Mouse (Mus musculus) monocyte, adult 5-6 weeks (primary cell): ENCODE data around the gene Prg3. TPM values are rescaled to one million over a fixed set of nuclear protein-coding genes. Genes with fewer than 3 reads are reported as not detected.

Experiments used
- ATAC-seq: fragments of 153-309, 156-312 bp; replicated peaks from 2 replicates; pipeline ENCODE4 v1.8.0; 2017; ENCODE audit warnings: mild to moderate bottlenecking; ENCODE audit not compliant: low TSS enrichment, insufficient number of reproducible peaks, severe bottlenecking, poor library complexity, low FRiP score
- total RNA-seq: library from RNA; stranded (forward); fragments of 200-1000, 200-491, 200-594 nt; gene quantifications from 3 replicates; pipeline ENCODE4 v1.2.3, GENCODE M21; 2017

Prg3 gene
- total RNA-seq, 1 experiment from 2014 or later, result not detected

DNA sequence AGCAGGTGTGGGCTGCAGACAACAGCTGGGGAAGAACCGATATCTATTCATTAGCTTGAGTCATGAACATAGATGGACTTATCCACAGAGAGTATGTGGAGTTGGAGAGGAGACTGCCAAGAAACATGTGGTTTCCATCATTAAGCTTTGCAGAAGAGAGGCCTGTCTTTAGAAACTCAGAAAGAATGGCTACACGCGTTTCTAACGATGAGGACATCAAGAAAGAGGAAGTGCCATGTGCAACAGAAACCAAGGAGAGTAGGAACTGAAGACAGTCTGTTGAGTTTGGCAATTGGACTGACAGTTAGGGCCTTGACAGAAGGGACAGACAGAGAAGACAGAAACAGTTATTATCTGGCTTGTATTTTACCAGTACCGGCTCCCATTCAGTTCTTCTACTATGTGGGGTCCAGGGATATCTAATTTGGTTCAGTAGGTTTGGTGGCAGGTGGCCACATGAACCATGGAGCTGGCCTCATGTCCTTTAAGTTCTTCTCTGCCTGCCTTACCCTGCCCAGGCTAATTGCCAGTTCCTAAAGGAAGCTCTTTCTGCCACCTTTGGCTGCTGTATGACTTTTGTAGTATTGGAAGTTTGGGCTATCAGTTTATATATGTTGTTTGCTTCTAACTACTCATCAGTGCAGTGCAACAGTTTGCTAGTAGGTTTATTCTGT lies 20.6 kb upstream of the Prg3 start:
- ATAC-seq, result peak; percentile 78

DNA sequence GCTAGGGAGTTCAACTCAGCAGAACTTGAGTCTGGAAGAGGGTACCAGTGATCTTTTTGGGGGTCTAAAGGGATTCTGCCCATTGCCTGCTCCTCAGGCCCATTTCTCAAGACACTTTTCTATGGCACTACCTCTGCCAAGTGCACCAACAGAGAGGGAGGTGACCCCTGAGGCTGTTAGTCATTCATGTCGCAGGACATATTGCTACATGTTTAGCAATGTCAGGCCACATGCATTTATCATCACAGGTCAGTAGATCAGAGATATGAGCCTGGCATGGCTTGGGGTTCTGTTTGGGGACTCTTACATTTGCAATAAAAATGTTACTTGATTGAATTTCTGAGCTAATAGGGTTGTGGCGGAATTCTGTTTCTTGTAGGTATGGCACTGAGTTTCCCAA lies 12.4 kb upstream of the Prg3 start:
- no peak for ATAC-seq

DNA sequence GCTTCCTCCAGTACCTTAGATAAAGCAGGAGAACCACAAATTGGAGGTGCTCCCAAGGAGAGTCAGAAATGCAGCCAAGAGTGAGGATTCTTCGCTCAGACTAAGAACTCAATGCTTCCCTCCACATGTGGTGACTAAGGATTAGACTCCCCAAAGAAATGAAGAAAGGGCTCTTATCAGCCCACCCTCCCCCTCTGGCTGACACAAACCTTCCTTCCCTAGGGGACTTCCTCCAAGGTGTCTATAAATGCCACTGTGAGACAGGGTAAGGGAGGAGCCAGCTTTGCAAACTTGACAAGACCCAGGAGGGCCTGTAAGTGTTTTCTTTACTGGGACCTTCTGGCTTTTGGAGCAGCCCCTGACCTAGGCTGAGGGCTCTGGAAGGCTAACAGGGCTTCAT lies 7.8 kb upstream of the Prg3 start, which contains the start of gene Prg2:
Prg2 (plus strand) TSS at position 274 of the 400 bp plus-strand sequence.
- no peak for ATAC-seq

DNA sequence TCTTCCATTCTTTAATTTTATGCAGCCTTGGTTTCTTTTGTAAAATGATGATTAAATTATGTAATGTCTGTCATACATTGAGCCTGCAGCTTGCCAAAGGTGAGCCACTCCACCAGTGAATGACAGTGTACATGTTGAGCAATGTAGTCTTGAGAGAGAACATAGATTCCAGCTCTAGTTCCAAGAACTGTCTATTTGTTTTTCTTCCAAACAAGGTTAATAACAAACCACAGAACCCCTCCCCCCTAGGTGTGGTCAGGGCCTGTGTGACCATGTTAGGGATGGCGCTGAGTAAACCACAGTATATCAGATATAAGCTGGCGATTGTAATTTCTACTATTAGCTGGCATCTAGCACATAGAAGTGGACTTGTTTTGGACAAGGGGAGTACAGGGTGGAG lies 8.4 kb downstream of the Prg3 start:
- no peak for ATAC-seq

DNA sequence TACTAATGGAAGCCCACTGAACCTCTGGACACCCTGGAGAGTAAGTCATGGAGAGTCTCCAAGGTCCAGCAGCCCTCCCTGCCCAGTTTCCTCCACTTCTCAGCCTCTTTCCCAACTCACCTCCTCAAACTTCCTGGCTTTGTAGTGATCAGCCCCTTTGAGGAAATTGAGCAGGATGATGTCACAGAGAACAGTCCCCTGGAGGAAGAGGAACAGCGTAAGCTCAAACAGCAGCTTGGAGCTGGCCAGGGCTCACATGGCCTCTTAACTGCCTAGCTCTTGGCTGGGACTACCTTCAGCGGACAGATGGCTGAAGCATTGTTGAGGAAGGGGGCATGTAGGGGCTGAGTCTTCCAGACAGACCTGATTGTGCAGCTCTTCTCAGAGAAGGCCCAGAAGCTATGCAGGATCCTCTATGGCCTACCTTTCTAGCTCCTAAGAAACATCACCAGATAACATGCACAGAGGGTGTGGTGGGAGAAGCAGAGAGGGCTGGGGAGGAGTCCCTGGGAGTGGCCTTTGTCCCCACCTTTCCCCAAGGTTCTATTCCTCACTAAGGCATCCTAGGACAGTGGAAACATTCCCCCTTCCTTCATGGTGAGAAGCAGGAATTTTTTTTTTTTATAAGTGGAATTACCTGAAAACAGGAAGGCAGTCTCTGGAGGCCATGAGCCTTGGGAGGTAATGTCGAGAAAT lies 11.6 kb downstream of the Prg3 start:
- no peak for ATAC-seq

DNA sequence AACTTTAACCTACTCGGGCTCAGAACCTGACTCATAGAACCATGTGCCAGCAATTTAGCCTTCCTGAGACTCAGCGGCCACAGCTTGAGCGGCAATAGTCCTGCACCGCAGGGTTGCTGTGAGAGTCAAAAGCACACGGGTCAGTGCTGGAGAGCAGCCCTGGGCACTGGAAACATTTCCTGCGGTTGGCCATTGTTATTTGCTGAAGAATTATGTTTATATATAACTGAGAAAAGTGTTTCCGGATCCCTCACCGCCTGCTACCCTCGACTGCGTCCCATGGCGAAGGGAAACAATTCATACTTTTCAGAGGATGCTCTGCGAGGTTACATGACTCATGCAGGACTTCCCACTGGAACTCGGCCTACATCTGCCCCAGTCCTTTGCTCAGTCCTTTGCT lies 13.5 kb downstream of the Prg3 start:
- ATAC-seq, result no peak

DNA sequence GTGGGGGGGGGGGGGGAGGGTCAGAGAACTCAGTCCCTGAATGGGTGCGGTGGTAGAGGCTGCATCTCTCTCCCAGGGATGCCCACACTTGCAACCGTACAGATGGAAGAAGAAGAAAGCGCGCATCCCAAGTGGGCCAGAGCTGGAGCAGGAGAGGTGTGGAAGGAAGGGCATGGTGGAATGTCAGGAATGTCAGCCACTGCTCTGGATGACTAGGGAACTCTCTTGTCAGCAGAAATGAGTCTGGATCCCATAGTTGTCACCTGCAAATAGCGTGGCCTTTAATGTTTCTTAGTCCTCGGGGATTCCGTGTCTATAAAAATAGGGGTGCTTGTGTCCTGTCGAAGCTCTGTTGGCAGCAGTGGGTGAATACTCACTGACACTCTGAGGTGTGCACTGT lies 14.6 kb downstream of the Prg3 start:
- no peak for ATAC-seq

DNA sequence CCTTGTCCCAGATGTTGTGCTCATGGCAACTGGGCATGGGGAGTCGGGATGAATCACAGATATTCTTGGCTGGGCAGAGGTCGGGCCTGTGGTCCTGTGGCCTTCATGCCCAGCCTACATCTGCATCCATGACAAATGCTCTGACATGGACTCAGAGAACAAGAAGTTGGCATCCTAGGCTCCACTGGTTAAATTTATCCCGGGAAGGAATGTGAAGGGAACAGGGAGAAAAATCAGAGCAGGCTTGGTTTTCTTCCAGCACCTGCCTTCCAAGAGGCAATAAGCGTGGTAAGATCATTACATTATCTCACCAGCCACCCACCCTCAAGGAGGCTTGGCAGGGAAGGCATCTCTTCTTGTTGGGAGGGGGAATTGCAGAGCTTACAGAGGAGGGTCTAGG lies 16.3 kb downstream of the Prg3 start:
- ATAC-seq, result no peak

DNA sequence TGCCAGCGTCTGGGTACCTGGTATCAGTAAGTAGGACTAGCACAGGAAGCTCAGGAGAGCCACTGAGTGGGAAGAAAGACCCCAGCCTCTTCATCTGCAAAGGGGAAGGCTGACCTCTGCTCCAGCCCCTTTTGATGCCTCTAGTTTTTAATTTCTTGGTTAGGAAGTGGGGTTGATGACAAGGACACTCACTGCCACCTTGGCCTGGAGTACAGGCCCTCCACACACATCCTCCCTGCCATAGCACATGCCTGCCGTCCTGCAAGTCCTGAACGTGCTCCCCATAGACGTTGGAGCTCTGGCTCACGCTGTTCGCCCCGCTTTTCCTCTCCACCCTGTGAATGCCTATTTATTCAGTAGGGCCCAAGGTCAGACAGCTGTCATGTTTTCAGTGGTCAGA lies 18.6 kb downstream of the Prg3 start:
- ATAC-seq, result no peak

DNA sequence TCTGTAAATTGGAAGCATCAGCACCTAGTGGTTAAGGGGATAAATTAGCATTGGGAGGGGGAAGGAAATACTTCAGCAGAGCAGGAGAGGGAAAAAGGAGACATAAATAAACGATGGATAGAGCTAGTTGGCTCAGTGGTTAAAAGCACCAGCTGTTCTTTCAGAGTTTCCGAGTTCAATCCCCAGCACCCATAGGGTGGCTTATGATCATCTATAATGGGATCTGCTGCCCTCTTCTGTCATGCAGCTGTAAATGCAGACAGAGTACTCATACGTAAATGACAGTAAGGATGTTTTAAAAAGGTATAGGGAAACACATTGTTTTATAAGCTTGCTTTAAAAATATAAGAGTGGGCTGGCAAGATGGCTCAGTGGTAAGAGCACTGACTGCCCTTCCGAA lies 19.7 kb downstream of the Prg3 start:
- 0 out of 2 replicates have a peak, but pooled peaks have one; percentile 59 for ATAC-seq

DNA sequence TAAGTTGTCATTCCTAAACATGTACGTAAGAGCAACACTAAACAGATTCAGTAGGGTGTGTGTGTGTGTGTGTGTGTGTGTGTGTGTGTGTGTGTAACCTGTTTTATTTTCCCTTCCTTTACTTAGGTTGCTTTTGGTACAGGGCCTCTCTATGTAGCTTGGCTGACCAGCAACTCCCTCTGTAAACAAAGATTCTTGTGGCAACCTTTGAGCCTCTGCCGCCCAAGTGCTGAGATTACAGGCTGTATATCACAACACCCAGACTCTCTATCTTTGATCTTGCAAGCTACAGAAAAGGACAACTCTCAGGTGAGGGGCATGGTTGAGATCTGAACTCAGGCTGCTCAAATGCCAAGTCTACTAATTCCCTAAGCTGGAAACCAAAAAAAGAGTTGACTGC lies 21.2 kb downstream of the Prg3 start:
- no peak for ATAC-seq

DNA sequence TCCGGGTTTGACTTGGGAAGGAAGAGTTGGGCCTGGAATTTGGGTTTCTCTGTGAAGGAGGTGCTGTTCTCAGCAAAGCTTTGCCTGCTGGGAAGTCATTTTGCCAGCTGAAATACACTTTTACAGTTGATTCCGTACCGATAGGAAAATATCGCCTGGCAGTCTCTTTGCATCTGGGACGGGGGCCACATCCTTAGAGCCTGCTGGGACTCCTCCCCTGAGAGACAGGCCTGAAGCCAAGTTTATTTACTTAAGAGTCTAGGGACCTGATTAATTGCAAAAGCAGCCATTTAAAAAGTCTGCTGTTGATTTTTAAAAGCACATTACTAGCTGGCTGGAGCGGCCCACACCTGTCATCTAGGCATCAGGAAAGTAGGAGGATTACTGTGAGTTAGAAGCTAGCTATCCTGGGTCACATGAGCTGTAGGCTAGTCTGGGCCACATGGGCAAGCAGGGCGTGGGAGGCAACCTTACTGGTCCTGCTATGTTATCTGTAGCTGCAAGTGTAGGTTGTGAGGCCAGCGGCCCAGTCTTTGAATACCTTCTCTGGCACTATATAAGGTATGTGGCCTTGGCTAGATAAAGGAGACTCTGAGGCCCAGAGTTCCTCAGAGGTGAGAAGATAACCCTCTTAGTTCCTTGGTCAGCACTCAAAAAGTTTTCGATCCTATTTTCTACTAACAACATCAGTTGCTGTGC lies 24.0 kb downstream of the Prg3 start:
- no peak for ATAC-seq

DNA sequence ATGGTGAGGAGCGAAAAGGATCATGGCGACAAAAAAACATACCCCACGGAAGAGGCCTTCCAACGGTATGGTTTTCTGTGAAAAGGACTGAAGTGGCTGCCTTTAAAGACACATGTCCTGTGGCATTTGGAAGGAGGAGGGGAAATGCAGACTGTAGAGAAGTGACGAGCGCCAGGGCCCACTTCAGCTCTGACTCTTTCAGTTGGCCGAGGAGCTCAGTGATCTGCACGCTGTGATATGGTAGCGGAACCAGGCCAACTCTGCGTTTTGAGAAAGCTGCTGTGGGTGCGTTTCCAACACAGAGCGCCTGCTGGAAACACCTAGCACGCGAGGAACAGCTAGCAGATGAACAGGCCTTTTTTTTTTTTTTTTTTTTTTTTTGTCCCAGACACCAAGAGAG lies 24.7 kb downstream of the Prg3 start:
- ATAC-seq, result no peak

DNA sequence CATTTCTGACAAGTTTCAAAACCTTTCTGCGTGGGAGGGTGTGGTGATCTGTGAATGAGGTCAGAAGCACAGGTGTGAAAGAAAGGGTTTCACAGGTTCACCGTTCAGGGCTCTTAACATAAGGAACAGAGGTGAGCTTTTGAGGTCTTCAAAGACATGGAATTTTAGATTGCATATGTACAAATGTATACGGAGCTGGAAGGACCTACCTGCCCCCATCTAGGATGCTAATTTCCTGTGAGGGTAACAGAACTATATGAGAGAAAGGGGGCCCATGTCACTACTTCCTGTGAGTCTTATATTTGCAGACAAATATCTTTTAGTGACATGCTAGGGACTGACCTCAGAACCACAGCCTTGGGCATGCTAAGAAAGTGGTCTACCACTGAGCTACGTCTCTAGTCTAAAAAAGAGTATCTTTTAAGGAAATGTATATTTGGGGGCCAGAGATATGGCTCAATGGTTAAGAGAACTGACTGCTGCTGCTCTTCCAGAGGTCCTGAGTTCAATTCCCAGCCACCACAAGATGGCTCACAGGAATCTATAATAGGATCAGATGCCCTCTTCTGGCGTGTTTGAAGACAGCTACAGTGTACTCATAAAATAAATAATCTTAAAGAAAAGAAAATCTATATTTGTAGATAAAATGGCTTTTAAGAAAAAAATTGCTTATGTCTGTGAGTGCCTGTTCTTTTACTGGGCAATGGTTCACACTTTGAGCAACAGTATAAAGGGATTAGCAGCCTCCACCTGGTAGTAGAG lies 26.0 kb downstream of the Prg3 start:
- ATAC-seq, result peak; percentile 30

DNA sequence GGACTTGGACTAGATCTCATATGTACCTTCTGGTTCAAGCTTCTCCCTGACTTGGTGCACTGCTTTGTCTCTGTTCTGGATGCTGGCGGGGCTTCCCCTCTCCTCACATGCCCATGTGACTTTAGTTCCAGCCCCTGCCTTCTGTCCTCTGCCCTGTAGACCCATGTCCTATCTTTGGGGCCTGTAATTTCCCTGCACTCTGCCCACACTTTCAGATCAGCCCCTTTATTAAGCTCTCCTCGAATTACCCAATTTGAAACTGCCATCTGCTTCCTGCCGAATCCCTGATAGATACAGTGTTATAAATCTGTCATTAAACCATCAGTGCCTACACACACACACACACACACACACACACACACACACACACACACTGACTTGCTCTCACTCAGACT lies 26.6 kb downstream of the Prg3 start:
- ATAC-seq, result no peak

DNA sequence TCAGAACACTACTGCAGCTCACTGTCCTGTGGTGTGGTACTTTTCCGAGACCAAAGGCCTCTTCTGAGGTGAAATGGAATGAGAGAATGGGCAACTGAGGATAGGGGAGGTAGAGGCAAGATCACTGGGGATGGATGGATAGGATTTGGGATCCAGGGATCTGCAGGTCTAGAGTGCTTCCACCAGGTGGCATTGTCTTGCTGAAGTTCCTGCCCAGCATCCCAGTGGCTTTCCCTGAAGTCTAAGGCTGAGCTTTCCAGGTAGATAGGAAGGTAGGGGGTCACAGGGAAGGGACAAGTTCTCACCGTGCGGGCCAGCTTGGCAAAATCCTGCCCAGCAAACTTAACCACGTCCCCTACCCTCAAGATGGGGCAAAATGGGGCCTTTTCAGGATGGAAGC lies 34.0 kb downstream of the Prg3 start:
- ATAC-seq, result no peak

DNA sequence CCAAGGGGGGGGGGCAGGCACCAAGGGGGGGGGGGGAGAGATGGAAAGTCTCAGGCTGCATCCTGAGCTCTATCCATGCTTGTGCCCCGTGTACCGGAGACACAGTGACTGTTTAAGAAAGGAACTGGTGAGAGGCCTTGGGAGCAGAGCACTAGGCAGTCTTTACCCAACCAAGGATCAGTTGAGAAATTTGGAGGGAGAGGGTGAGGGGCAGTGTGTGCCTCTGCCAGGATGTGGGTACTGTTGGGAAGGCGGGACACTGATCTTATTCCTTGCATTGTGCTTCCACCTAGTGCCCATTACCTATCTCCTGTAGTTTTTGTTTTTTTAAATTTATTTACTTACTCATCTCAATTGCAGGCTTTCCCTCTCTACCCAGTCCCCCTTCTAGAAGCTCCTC lies 38.2 kb downstream of the Prg3 start:
- no peak for ATAC-seq

DNA sequence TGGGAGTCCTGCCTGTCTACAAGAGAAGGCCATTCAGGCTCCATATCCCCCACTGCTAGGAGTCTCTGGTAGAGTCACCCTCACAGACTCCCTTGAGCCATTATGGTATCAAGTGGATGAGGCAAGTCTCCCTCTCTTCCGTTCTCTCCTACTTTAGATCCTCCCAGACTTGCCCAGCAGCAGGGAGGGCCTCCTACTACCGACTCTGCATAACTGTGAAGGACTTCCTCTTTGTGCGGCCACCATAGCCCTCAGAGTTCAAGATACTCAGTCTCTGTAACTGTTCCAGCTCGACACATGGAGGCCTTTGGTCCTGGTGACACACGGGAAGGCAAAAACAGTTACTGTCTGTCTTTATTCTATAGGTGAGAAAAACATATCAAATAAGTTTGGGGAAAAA lies 39.3 kb downstream of the Prg3 start:
- peak; percentile 45; the same call in 1 of the 2 replicates for ATAC-seq

DNA sequence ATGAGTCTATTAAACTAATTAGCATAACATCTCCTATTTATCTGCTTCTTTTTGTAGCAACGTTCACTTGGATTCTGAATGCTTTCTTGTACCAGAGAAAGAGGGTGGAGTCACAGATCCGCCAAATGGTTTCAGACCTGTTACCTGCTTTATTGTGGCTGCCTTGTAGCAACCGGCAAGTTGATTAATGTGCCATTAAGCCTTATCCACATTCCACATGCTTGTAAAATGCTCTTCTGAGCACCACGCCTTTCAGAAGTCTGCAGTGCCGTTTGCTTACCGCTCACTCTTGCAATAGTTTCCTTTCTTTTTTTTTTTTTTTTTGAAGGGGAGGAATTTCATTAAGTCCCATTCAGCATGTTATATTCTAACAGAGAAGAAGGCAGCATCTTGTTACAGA lies 41.9 kb downstream of the Prg3 start:
- no peak for ATAC-seq
